Mouse (Mus musculus): Measurements from ENCODE around the gene Sh3kbp1. TPM values are rescaled to one million over a fixed set of nuclear protein-coding genes. Genes with fewer than 3 reads are reported as not detected.

The Sh3kbp1 gene
- total RNA-seq, 2 experiments from 2014 or later, result 41.5 to 45.2 TPM

GRCm38 (mm10) chrX:159911613-159912012 is 284.5 kb downstream of the Sh3kbp1 start:
- DNase-seq (ENCODE audit: low spot score in 2 of 2), result no peak

GRCm38 (mm10) chrX:159912061-159912460 is 285.0 kb downstream of the Sh3kbp1 start:
- no peak for DNase-seq (ENCODE audit: low spot score in 2 of 2)

GRCm38 (mm10) chrX:159913489-159913888 is 286.4 kb downstream of the Sh3kbp1 start:
- DNase-seq (ENCODE audit: low spot score in 2 of 2), result no peak

- no peak for DNase-seq (ENCODE audit: low spot score in 2 of 2)
Measured at GRCm38 (mm10) chrX:159915125-159915524, 288.1 kb downstream of the Sh3kbp1 start.

GRCm38 (mm10) chrX:159924759-159925158 is 297.7 kb downstream of the Sh3kbp1 start:
- no peak for DNase-seq (ENCODE audit: low spot score in 2 of 2)

- no peak for DNase-seq (ENCODE audit: low spot score in 2 of 2)
Measured at GRCm38 (mm10) chrX:159928165-159928564, 301.1 kb downstream of the Sh3kbp1 start.

GRCm38 (mm10) chrX:159928834-159929233 is 301.8 kb downstream of the Sh3kbp1 start:
- no peak for DNase-seq (ENCODE audit: low spot score in 2 of 2)

GRCm38 (mm10) chrX:159932027-159932426 is 305.0 kb downstream of the Sh3kbp1 start:
- no peak for DNase-seq (ENCODE audit: low spot score in 2 of 2)

- DNase-seq (ENCODE audit: low spot score in 2 of 2), result no peak
Measured at GRCm38 (mm10) chrX:159942569-159942968, 315.5 kb downstream of the Sh3kbp1 start.

- DNase-seq (ENCODE audit: low spot score in 2 of 2), result no peak
Measured at GRCm38 (mm10) chrX:159943586-159943985, 316.5 kb downstream of the Sh3kbp1 start.

GRCm38 (mm10) chrX:159953546-159954429 is 326.7 kb downstream of the Sh3kbp1 start:
- DNase-seq (ENCODE audit: low spot score in 2 of 2), result no peak

- no peak for DNase-seq (ENCODE audit: low spot score in 2 of 2)
Measured at GRCm38 (mm10) chrX:159954430-159954779, 327.3 kb downstream of the Sh3kbp1 start.

- no peak for DNase-seq (ENCODE audit: low spot score in 2 of 2)
Measured at GRCm38 (mm10) chrX:159955433-159955832, 328.4 kb downstream of the Sh3kbp1 start.

- no peak for DNase-seq (ENCODE audit: low spot score in 2 of 2)
Measured at GRCm38 (mm10) chrX:159961385-159961784, 334.3 kb downstream of the Sh3kbp1 start.

- peak in 1 of 2 experiments; percentile 40 for DNase-seq (ENCODE audit: low spot score in 2 of 2)
Measured at GRCm38 (mm10) chrX:159963273-159963672, 336.2 kb downstream of the Sh3kbp1 start.

- no peak for DNase-seq (ENCODE audit: low spot score in 2 of 2)
Measured at GRCm38 (mm10) chrX:159963925-159964324, 336.9 kb downstream of the Sh3kbp1 start.

- no peak for DNase-seq (ENCODE audit: low spot score in 2 of 2)
Measured at GRCm38 (mm10) chrX:159969025-159969424, 342.0 kb downstream of the Sh3kbp1 start.

GRCm38 (mm10) chrX:159971091-159971779 is 344.2 kb downstream of the Sh3kbp1 start:
- no peak for DNase-seq (ENCODE audit: low spot score in 2 of 2)

GRCm38 (mm10) chrX:159973730-159974129 is 346.7 kb downstream of the Sh3kbp1 start:
- no peak for DNase-seq (ENCODE audit: low spot score in 2 of 2)

GRCm38 (mm10) chrX:159976243-159976642 is 349.2 kb downstream of the Sh3kbp1 start:
- no peak for DNase-seq (ENCODE audit: low spot score in 2 of 2)

GRCm38 (mm10) chrX:159988002-159988960 is 361.2 kb downstream of the Sh3kbp1 start, which contains the start of gene Map3k15:
Map3k15 (plus strand) TSS chrX:159988433.
- peak; percentile 32 to 50 for DNase-seq (ENCODE audit: low spot score in 2 of 2)

Data from gastrocnemius, postnatal 4 days (tissue).